8 mouse cellular contexts compared by ENCODE assay signal in the genomic region with DNA sequence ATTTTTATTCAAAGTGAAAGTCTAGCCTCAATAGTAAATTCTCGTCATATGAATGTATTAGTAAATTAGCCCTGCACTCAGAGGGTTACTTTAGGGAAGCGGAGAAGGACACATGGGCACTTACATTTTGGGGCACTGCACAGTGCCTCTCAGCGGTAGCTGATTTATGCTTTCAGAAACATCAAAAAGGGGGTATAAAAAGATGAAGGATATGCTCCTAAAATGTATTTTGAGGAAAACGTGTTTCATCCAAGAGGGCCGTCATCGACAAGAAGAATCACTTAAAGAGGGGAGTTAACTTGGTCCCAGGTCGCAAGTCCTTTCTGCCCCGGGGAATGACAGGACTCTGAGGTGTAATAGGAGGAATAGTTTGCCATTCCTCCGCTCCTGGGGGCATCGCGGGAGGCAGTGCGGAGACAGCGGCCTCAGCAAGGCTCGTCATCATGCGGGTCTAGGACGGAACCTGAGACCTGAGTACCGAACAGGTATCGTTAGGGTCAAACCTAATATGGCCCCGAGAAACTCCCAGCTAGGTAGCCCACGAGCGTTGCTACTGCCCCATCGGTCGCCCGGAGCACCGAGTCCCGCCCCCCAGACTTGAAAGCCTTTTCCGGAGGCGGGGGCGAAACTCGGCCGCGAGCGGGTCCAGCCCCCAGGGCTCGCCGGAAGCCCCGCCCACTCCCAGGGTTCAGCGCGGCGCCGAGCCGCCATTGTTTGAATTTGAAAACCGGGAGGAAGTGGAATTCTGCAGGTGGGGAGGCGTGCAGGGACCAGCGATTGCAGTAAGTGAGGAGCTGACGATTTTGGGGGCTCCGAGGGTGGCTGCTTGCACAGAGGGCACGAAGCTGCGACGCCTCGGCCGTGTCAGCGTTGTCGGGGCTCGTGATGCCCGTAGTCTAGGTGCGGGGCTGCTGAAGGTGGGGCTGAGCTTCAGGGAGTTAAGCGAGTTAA. TPM values are rescaled to one million over a fixed set of nuclear protein-coding genes. Genes with fewer than 3 reads are reported as not detected.
A peak's percentile ranks its signal among the peaks of the same experiment; 100 is the strongest.
DNase-seq lines count a peak whose midpoint lies in the region; ATAC-seq and TF ChIP-seq lines count a peak whose summit lies in the region.

A gene (plus strand): TSS at position 710 of the 951 bp plus-strand sequence.

- H3K9ac ChIP-seq in forebrain, postnatal 0 days: peak within 1 kb of the TSS; percentile 60
- H3K9ac ChIP-seq in lung, embryonic 15.5 days: peak within 1 kb of the TSS; percentile 78

- H3K4me3 ChIP-seq in G1E (ENCODE audit: low read depth, low read length): peak within 1 kb of the TSS; percentile 99
- H3K4me3 ChIP-seq in forebrain, postnatal 0 days (ENCODE audit: low read depth, low read length): peak within 1 kb of the TSS; percentile 91
- peak within 1 kb of the TSS; percentile 98 for H3K4me3 ChIP-seq in lung, embryonic 15.5 days

- H3K27ac ChIP-seq in forebrain, postnatal 0 days (ENCODE audit: low read depth, low read length): peak within 1 kb of the TSS; percentile 67
- H3K27ac ChIP-seq in lung, embryonic 15.5 days: peak within 1 kb of the TSS; percentile 89

- peak; percentile 67 for ATAC-seq in G1E (ENCODE audit: extremely low read depth, insufficient number of reproducible peaks, low FRiP score, poor library complexity, severe bottlenecking)
- peak; percentile 97 for ATAC-seq in forebrain, postnatal 0 days
- peak; percentile 96 for ATAC-seq in lung, embryonic 15.5 days (ENCODE audit: borderline replicate concordance, extremely low read depth, low FRiP score, low TSS enrichment)

- DNase-seq in G1E (ENCODE audit: low spot score): peak; percentile 85
- peak; percentile 87 to 90 for DNase-seq in cerebellum, adult 18-20 months
- DNase-seq in forebrain, postnatal 0 days: peak; percentile 92
- peak; percentile 95 for DNase-seq in heart, postnatal 4 days
- DNase-seq in layer of hippocampus, adult 8-10 months (ENCODE audit: low spot score in 2 of 2): peak; percentile 60 to 78
- DNase-seq in ovary, adult 18-20 months (ENCODE audit: low spot score): peak; percentile 81
- peak; percentile 92 for DNase-seq in thymus, postnatal 0 days (ENCODE audit: low spot score)

- H3K4me1 ChIP-seq in G1E (ENCODE audit: insufficient read depth, low read depth, low read length): peaks cover 14% of the 10 kb centered on the region
- H3K4me1 ChIP-seq in forebrain, postnatal 0 days (ENCODE audit: insufficient read depth): no peaks in the 10 kb centered on the region
- peaks cover 5% of the 10 kb centered on the region; the same call in 1 of the 2 replicates for H3K4me1 ChIP-seq in lung, embryonic 15.5 days

- under 1% methylated on average over 57 of the region's 57 CpGs for WGBS in forebrain, postnatal 0 days
- WGBS in lung, embryonic 15.5 days: under 1% methylated on average over 57 of the region's 57 CpGs

- peak within 1 kb of the TSS; percentile 73 for H3K4me2 ChIP-seq in forebrain, postnatal 0 days (ENCODE audit: low read depth)
- peak within 1 kb of the TSS; percentile 73 for H3K4me2 ChIP-seq in lung, embryonic 15.5 days

- TF ChIP-seq CTCF in G1E (IDR thresholded peaks at IDR 0.05; ENCODE audit: low read depth, low read length): no peak
- peak; percentile 21 for TF ChIP-seq CTCF in forebrain, postnatal 0 days (IDR thresholded peaks at IDR 0.05; ENCODE audit: low read depth)

- peaks cover 21% of the 10 kb centered on the region for H3K36me3 ChIP-seq in G1E (replicated peaks)
- H3K36me3 ChIP-seq in forebrain, postnatal 0 days (ENCODE audit: insufficient read depth): no peaks in the 10 kb centered on the region
- peaks cover 14% of the 10 kb centered on the region for H3K36me3 ChIP-seq in lung, embryonic 15.5 days

- no peaks in the 10 kb centered on the region for H3K9me3 ChIP-seq in G1E (replicated peaks)
- no peaks in the 10 kb centered on the region for H3K9me3 ChIP-seq in forebrain, postnatal 0 days (ENCODE audit: low read length)
- H3K9me3 ChIP-seq in lung, embryonic 15.5 days: no peaks in the 10 kb centered on the region

- H3K27me3 ChIP-seq in G1E (ENCODE audit: insufficient read depth, low read length): no peaks in the 10 kb centered on the region
- H3K27me3 ChIP-seq in forebrain, postnatal 0 days (ENCODE audit: insufficient read depth, low read length): no peaks in the 10 kb centered on the region
- H3K27me3 ChIP-seq in lung, embryonic 15.5 days: no peaks in the 10 kb centered on the region

RNA-seq across cellular contexts. Expression of the gene that starts here (rescaled TPM):
- total RNA-seq in G1E (2014; fragmentation: Nextera tagmentation) (157 and 159 TPM in 2 replicates), G1E (2017) (126 and 173 TPM in 2 replicates)
- 14.2 and 21.3 TPM in 2 replicates for polyA plus RNA-seq in G1E (2012)
- 2.2 and 4.5 TPM in 2 replicates for total RNA-seq in forebrain, postnatal 0 days (2014; rRNA removed)
- 3.9 and 4.7 TPM in 2 replicates for polyA plus RNA-seq in forebrain, postnatal 0 days (2015; fragmentation: Nextera tagmentation; extraction: Ambion mirVana)
- total RNA-seq in heart, postnatal 4 days (2021): 10 to 100 TPM; 19.7 to 23.2 TPM
- total RNA-seq in layer of hippocampus, adult 8-10 months (2022): 1 to 10 TPM in 3 of 4 experiments, under 1 TPM in 1; 0.68 to 1.7 (median 1.4) TPM
- 84.7 and 86.0 TPM in 2 replicates for polyA plus RNA-seq in lung, embryonic 15.5 days (2015; fragmentation: Nextera tagmentation; extraction: Ambion mirVana)
- polyA plus RNA-seq in thymus, postnatal 0 days (2015; fragmentation: Nextera tagmentation; extraction: Ambion mirVana): 68.5 and 72.5 TPM in 2 replicates

Comparison
In these comparisons a context has a peak if more than half of its experiments do, and no peak if none do; other contexts are left out.
1. Peak in every context shown above with its lines: DNase-seq, ATAC-seq, H3K4me3 ChIP-seq and H3K27ac ChIP-seq.
2. RNA of the gene that starts here (total RNA-seq): 126 to 173 TPM in G1E; 19.7 to 23.2 TPM in heart, postnatal 4 days, 2.2 to 4.5 TPM in forebrain, postnatal 0 days and 0.68 to 1.7 TPM in layer of hippocampus, adult 8-10 months; every median in the first group is over 4 times any median in the second.